Mouse (Mus musculus) liver, embryonic 16.5 days (tissue): ENCODE measurements at regions not wholly inside any gene's neighbourhood (a gene's known extent, or its start where the extent isn't known, plus 50 kb on each side); places are given as distances from the start of the nearest gene placed in this dataset.

Experiments
- ATAC-seq: fragments of 200-750 bp; cut with Nextera tagmentation; 2 replicates; pipeline ENCODE4 v1.8.0; 2017; ENCODE audit warnings: low read depth, mild to moderate bottlenecking, moderate number of reproducible peaks, moderate library complexity
- H3K27ac ChIP-seq: fragments of 300-500 bp; sonication (generic); 2 replicates; pipeline ENCODE4 v1.5.1; 2014; ENCODE audit warnings: mild to moderate bottlenecking, low read length
- H3K27me3 ChIP-seq: fragments of 300-500 bp; sonication (generic); 2 replicates; pipeline ENCODE4 v1.6.1; 2014; ENCODE audit warnings: low read depth, low read length, mixed read lengths; ENCODE audit not compliant: control insufficient read depth, insufficient read depth
- H3K36me3 ChIP-seq: fragments of 300-500 bp; sonication (generic); 2 replicates; pipeline ENCODE4 v1.6.1; 2014; ENCODE audit warnings: mild to moderate bottlenecking; ENCODE audit not compliant: control insufficient read depth, insufficient read depth
- H3K4me1 ChIP-seq: fragments of 300-500 bp; sonication (generic); 2 replicates; pipeline ENCODE4 v1.6.1; 2014; ENCODE audit warnings: low read depth, low read length, mixed read lengths; ENCODE audit not compliant: control insufficient read depth
- H3K4me2 ChIP-seq: fragments of 300-500 bp; sonication (generic); 2 replicates; pipeline ENCODE4 v1.6.1; 2014; ENCODE audit warnings: low read depth, low read length, mixed read lengths
- H3K4me3 ChIP-seq: fragments of 300-500 bp; sonication (generic); 2 replicates; pipeline ENCODE4 v1.5.1; 2014; ENCODE audit warnings: low read depth, mild to moderate bottlenecking, low read length
- H3K9ac ChIP-seq: fragments of 300-500 bp; sonication (generic); 2 replicates; pipeline ENCODE4 v1.6.1; 2014; ENCODE audit warnings: low read depth, low read length
- H3K9me3 ChIP-seq: fragments of 300-500 bp; sonication (generic); replicated peaks from 2 replicates; pipeline ENCODE4 v1.6.1; 2016; ENCODE audit warnings: low read length; ENCODE audit not compliant: control insufficient read depth
- WGBS: fragments of 180-500 bp; shearing (Covaris S2); extraction: QIAGEN DNeasy Blood & Tissue Kit; methylation state at CpG from one replicate; pipeline ENCODE4 v1.1.7; 2014; ENCODE audit not compliant: insufficient replicate concordance; 5-methylcytosine and 5-hydroxymethylcytosine counted together

- Histone ChIP-seq H3K4me3 (no peak overlapping the region), H3K27ac (no peak overlapping the region), H3K27me3 (no peaks in the 10 kb centered on the region), H3K4me1 (no peaks in the 10 kb centered on the region), H3K36me3 (no peaks in the 10 kb centered on the region), H3K9ac (no peak overlapping the region), H3K9me3 (no peaks in the 10 kb centered on the region), H3K4me2 (no peak overlapping the region)
- no peak for ATAC-seq
Observed at GRCm38 (mm10) chr1:83551617-83552016, 143.6 kb upstream of the Sphkap start.

GRCm38 (mm10) chr1:83535461-83535860, 127.5 kb upstream of the Sphkap start:
- Histone ChIP-seq H3K9ac (no peak overlapping the region), H3K27ac (no peak overlapping the region), H3K4me3 (no peak overlapping the region), H3K9me3 (no peaks in the 10 kb centered on the region), H3K4me1 (no peaks in the 10 kb centered on the region), H3K4me2 (no peak overlapping the region), H3K27me3 (no peaks in the 10 kb centered on the region), H3K36me3 (no peaks in the 10 kb centered on the region)
- no peak for ATAC-seq

- Histone ChIP-seq H3K36me3 (no peaks in the 10 kb centered on the region), H3K4me3 (no peak overlapping the region), H3K4me2 (no peak overlapping the region), H3K9me3 (no peaks in the 10 kb centered on the region), H3K27me3 (no peaks in the 10 kb centered on the region), H3K27ac (no peak overlapping the region), H3K4me1 (no peaks in the 10 kb centered on the region), H3K9ac (no peak overlapping the region)
- WGBS, result 27% methylated on average over 1 of the region's 1 CpGs
- no peak for ATAC-seq
Observed at GRCm38 (mm10) chr1:83527803-83528202, 119.8 kb upstream of the Sphkap start.

GRCm38 (mm10) chr1:83509356-83509755, 101.4 kb upstream of the Sphkap start:
- Histone ChIP-seq H3K27me3 (no peaks in the 10 kb centered on the region), H3K4me2 (no peak overlapping the region)

GRCm38 (mm10) chr1:83505386-83505785, 97.4 kb upstream of the Sphkap start:
- Histone ChIP-seq H3K9me3 (no peaks in the 10 kb centered on the region), H3K4me2 (no peak overlapping the region), H3K4me1 (no peaks in the 10 kb centered on the region), H3K27me3 (no peaks in the 10 kb centered on the region), H3K4me3 (no peak overlapping the region), H3K36me3 (no peaks in the 10 kb centered on the region), H3K27ac (no peak overlapping the region), H3K9ac (no peak overlapping the region)
- WGBS, result 39% methylated on average over 2 of the region's 2 CpGs
- ATAC-seq, result no peak

More at GRCm38 (mm10) chr1:83509356-83509755, 101.4 kb upstream of the Sphkap start:
- ATAC-seq, result no peak
- no peak overlapping the region for H3K4me3 ChIP-seq
- H3K4me1 ChIP-seq, result no peaks in the 10 kb centered on the region
- H3K9ac ChIP-seq, result no peak overlapping the region
- 51% methylated on average over 5 of the region's 5 CpGs for WGBS
- no peaks in the 10 kb centered on the region for H3K36me3 ChIP-seq
- H3K27ac ChIP-seq, result no peak overlapping the region
- no peaks in the 10 kb centered on the region for H3K9me3 ChIP-seq

GRCm38 (mm10) chr1:83496888-83497287, 88.9 kb upstream of the Sphkap start:
- Histone ChIP-seq H3K4me1 (no peaks in the 10 kb centered on the region), H3K4me3 (no peak overlapping the region), H3K9ac (no peak overlapping the region), H3K27ac (no peak overlapping the region), H3K9me3 (no peaks in the 10 kb centered on the region), H3K36me3 (no peaks in the 10 kb centered on the region), H3K4me2 (no peak overlapping the region), H3K27me3 (no peaks in the 10 kb centered on the region)
- WGBS, result 60% methylated on average over 2 of the region's 2 CpGs
- no peak for ATAC-seq

GRCm38 (mm10) chr1:83496380-83496779, 88.4 kb upstream of the Sphkap start:
- Histone ChIP-seq H3K36me3 (no peaks in the 10 kb centered on the region), H3K4me3 (no peak overlapping the region), H3K27me3 (no peaks in the 10 kb centered on the region), H3K9ac (no peak overlapping the region), H3K9me3 (no peaks in the 10 kb centered on the region), H3K4me1 (no peaks in the 10 kb centered on the region), H3K4me2 (no peak overlapping the region), H3K27ac (no peak overlapping the region)
- WGBS, result 22% methylated on average over 2 of the region's 2 CpGs
- no peak for ATAC-seq

GRCm38 (mm10) chr1:83495022-83495421, 87.0 kb upstream of the Sphkap start:
- no peaks in the 10 kb centered on the region for H3K9me3 ChIP-seq
- H3K4me3 ChIP-seq, result no peak overlapping the region
- H3K27ac ChIP-seq, result no peak overlapping the region
- H3K4me1 ChIP-seq, result no peaks in the 10 kb centered on the region
- no peak overlapping the region for H3K4me2 ChIP-seq
- H3K9ac ChIP-seq, result no peak overlapping the region
- no peak for ATAC-seq
- WGBS, result 46% methylated on average over 4 of the region's 4 CpGs
- H3K36me3 ChIP-seq, result no peaks in the 10 kb centered on the region
- no peaks in the 10 kb centered on the region for H3K27me3 ChIP-seq

- Histone ChIP-seq H3K27ac (no peak overlapping the region), H3K4me1 (no peaks in the 10 kb centered on the region), H3K4me3 (no peak overlapping the region), H3K27me3 (no peaks in the 10 kb centered on the region), H3K36me3 (no peaks in the 10 kb centered on the region), H3K9ac (no peak overlapping the region), H3K4me2 (no peak overlapping the region), H3K9me3 (no peaks in the 10 kb centered on the region)
- 49% methylated on average over 2 of the region's 2 CpGs for WGBS
- ATAC-seq, result no peak
Observed at GRCm38 (mm10) chr1:83479111-83479510, 71.1 kb upstream of the Sphkap start.
